Mouse (Mus musculus): ENCODE measurements around the gene Ddx59.

GRCm38 (mm10) chr1:136469408-136469807, 54.3 kb downstream of the Ddx59 start:
- TF ChIP-seq CTCF (IDR thresholded peaks at IDR 0.05; ENCODE audit: insufficient read depth, low read length) (no peak), POLR2A (IDR thresholded peaks at IDR 0.05; ENCODE audit: borderline replicate concordance, extremely low read depth, low read depth, low read length) (no peak)

All from lung, adult 2 months (tissue).